Mouse (Mus musculus) myocyte (in vitro differentiated cells): ENCODE measurements around the gene Trak1. TPM values are rescaled to one million over a fixed set of nuclear protein-coding genes. Genes with fewer than 3 reads are reported as not detected.

ENCODE experiments used
- H3K27me3 ChIP-seq: one replicate; pipeline ENCODE4 v1.6.1; 2011; ENCODE audit not compliant: control insufficient read depth, insufficient read depth, insufficient read length
- H3K36me3 ChIP-seq: one replicate; pipeline ENCODE4 v1.6.1; 2011; ENCODE audit not compliant: control insufficient read depth, insufficient read depth
- H3K4me2 ChIP-seq: one replicate; pipeline ENCODE4 v1.6.1; 2011; ENCODE audit warnings: low read depth, control low read depth
- H3K4me3 ChIP-seq: one replicate; pipeline ENCODE4 v1.5.1; 2011; ENCODE audit warnings: mild to moderate bottlenecking, control low read depth, moderate library complexity
- H3K79me2 ChIP-seq: one replicate; pipeline ENCODE4 v1.6.1; 2011; ENCODE audit not compliant: control insufficient read depth, insufficient read depth
- H3ac ChIP-seq: one replicate; pipeline ENCODE4 v1.6.1; 2011; ENCODE audit not compliant: control insufficient read depth, insufficient read length
- CEBPB ChIP-seq: IDR thresholded peaks from 2 replicates; pipeline ENCODE4 v1.6.1; 2011; ENCODE audit warnings: mild to moderate bottlenecking, moderate library complexity; ENCODE audit not compliant: poor library complexity, insufficient read depth, severe bottlenecking
- E2F4 ChIP-seq: IDR thresholded peaks from one replicate; pipeline ENCODE4 v1.6.1; 2011; ENCODE audit warnings: mild to moderate bottlenecking, control low read depth, moderate library complexity; ENCODE audit not compliant: insufficient read depth
- MAX ChIP-seq: IDR thresholded peaks from one replicate; pipeline ENCODE4 v1.6.1; 2011; ENCODE audit warnings: low read depth, mild to moderate bottlenecking, control low read depth
- MYOD1 ChIP-seq, 3 experiments: IDR thresholded peaks; one replicate each; pipeline ENCODE4 v1.6.1; 2011; ENCODE audit warnings: control low read depth in 2 of 3, low read depth in 2 of 3, mild to moderate bottlenecking in 2 of 3, moderate library complexity in 1 of 3; ENCODE audit not compliant: insufficient read length in 2 of 3, control insufficient read depth in 1 of 3
- MYOG ChIP-seq, 3 experiments: IDR thresholded peaks; one replicate each; pipeline ENCODE4 v1.6.1; 2011; ENCODE audit warnings: control low read depth in 2 of 3, low read depth in 2 of 3, mild to moderate bottlenecking in 2 of 3; ENCODE audit not compliant: insufficient read length in 2 of 3, control insufficient read depth in 1 of 3, insufficient read depth in 1 of 3
- POLR2A ChIP-seq: IDR thresholded peaks from one replicate; pipeline ENCODE4 v1.6.1; 2011; ENCODE audit warnings: low read depth, mild to moderate bottlenecking, control low read depth, moderate library complexity; ENCODE audit not compliant: insufficient read length
- POLR2AphosphoS2 ChIP-seq: IDR thresholded peaks from one replicate; pipeline ENCODE4 v1.6.1; 2011; ENCODE audit warnings: low read depth, control low read depth; ENCODE audit not compliant: insufficient read length
- REST ChIP-seq: IDR thresholded peaks from one replicate; pipeline ENCODE4 v1.6.1; 2011; ENCODE audit warnings: mild to moderate bottlenecking, control low read depth, moderate library complexity; ENCODE audit not compliant: insufficient read depth, insufficient read length
- SRF ChIP-seq: IDR thresholded peaks from one replicate; pipeline ENCODE4 v1.6.1; 2011; ENCODE audit warnings: low read depth; ENCODE audit not compliant: control insufficient read depth, insufficient read length
- TCF12 ChIP-seq: IDR thresholded peaks from one replicate; pipeline ENCODE4 v1.6.1; 2011; ENCODE audit warnings: mild to moderate bottlenecking, control low read depth; ENCODE audit not compliant: poor library complexity, insufficient read depth, severe bottlenecking
- TCF3 ChIP-seq: IDR thresholded peaks from one replicate; pipeline ENCODE4 v1.6.1; 2011; ENCODE audit warnings: low read depth, control low read depth; ENCODE audit not compliant: insufficient read length
- USF1 ChIP-seq: IDR thresholded peaks from one replicate; pipeline ENCODE4 v1.6.1; 2011; ENCODE audit warnings: low read depth, mild to moderate bottlenecking, control low read depth, moderate library complexity
- polyA plus RNA-seq: library from polyadenylated mRNA; unstranded; fragments of >200 nt; fragmentation: generic; extraction: Trizol; gene quantifications from one replicate; pipeline ENCODE4 v1.2.1, GENCODE M21; 2012; ENCODE audit warnings: missing spikeins

Trak1 gene
- polyA plus RNA-seq, 1 experiment = 60.8 TPM

- peak overlapping the region; percentile 65 for H3K4me2 ChIP-seq
Observed at GRCm38 (mm10) chr9:121354792-121355390, 57.6 kb downstream of the Trak1 start.

GRCm38 (mm10) chr9:121355431-121356141, 58.3 kb downstream of the Trak1 start:
- Histone ChIP-seq H3K27me3 (no peaks in the 10 kb centered on the region), H3K4me3 (no peak overlapping the region), H3ac (no peak overlapping the region), H3K79me2 (peaks cover 78% of the 10 kb centered on the region), H3K4me2 (peak overlapping the region; percentile 65), H3K36me3 (no peaks in the 10 kb centered on the region)
- TF ChIP-seq USF1 (no peak), TCF3 (no peak), POLR2A (no peak), REST (no peak), MYOD1 (IDR thresholded peaks at IDR 0.05; ENCODE audit: control insufficient read depth in 1 of 3, insufficient read length in 2 of 3, low read depth in 2 of 3) (no peak), POLR2AphosphoS2 (no peak), MYOG (IDR thresholded peaks at IDR 0.05; ENCODE audit: control insufficient read depth in 1 of 3, insufficient read depth in 1 of 3, insufficient read length in 2 of 3, low read depth in 2 of 3) (no peak), MAX (no peak), TCF12 (no peak), E2F4 (no peak)

More at GRCm38 (mm10) chr9:121354792-121355390, 57.6 kb downstream of the Trak1 start:
- Histone ChIP-seq H3ac (no peak overlapping the region), H3K4me3 (no peak overlapping the region), H3K79me2 (peaks cover 84% of the 10 kb centered on the region), H3K27me3 (no peaks in the 10 kb centered on the region), H3K36me3 (no peaks in the 10 kb centered on the region)
- TF ChIP-seq POLR2AphosphoS2 (no peak), MAX (no peak), POLR2A (no peak), TCF12 (no peak), SRF (no peak), CEBPB (no peak), MYOD1 (IDR thresholded peaks at IDR 0.05; ENCODE audit: control insufficient read depth in 1 of 3, insufficient read length in 2 of 3, low read depth in 2 of 3) (no peak), E2F4 (no peak), USF1 (no peak), REST (no peak), MYOG (IDR thresholded peaks at IDR 0.05; ENCODE audit: control insufficient read depth in 1 of 3, insufficient read depth in 1 of 3, insufficient read length in 2 of 3, low read depth in 2 of 3) (no peak), TCF3 (no peak)

GRCm38 (mm10) chr9:121357102-121357501, 59.8 kb downstream of the Trak1 start:
- Histone ChIP-seq H3K4me2 (no peak overlapping the region), H3ac (no peak overlapping the region), H3K36me3 (no peaks in the 10 kb centered on the region), H3K27me3 (no peaks in the 10 kb centered on the region), H3K4me3 (no peak overlapping the region), H3K79me2 (peaks cover 71% of the 10 kb centered on the region)
- no peak for TF ChIP-seq MAX
- no peak for TF ChIP-seq CEBPB
- TF ChIP-seq MYOD1 (IDR thresholded peaks at IDR 0.05; ENCODE audit: control insufficient read depth in 1 of 3, insufficient read length in 2 of 3, low read depth in 2 of 3) = peak in 2 of 3 experiments; percentile 55 to 90
- no peak for TF ChIP-seq SRF
- TF ChIP-seq MYOG (IDR thresholded peaks at IDR 0.05; ENCODE audit: control insufficient read depth in 1 of 3, insufficient read depth in 1 of 3, insufficient read length in 2 of 3, low read depth in 2 of 3) = peak; percentile 68 to 97 (median 82)
- TF ChIP-seq E2F4 = no peak
- no peak for TF ChIP-seq TCF12

- H3K4me3 ChIP-seq = no peak overlapping the region
- H3K4me2 ChIP-seq = peak overlapping the region; percentile 35
- H3K27me3 ChIP-seq = no peaks in the 10 kb centered on the region
- H3K79me2 ChIP-seq = peaks cover 72% of the 10 kb centered on the region
- no peak overlapping the region for H3ac ChIP-seq
- TF ChIP-seq TCF3 (no peak), POLR2AphosphoS2 (no peak), POLR2A (no peak), USF1 (no peak), MYOD1 (IDR thresholded peaks at IDR 0.05; ENCODE audit: control insufficient read depth in 1 of 3, insufficient read length in 2 of 3, low read depth in 2 of 3) (no peak), CEBPB (no peak)
- H3K36me3 ChIP-seq = no peaks in the 10 kb centered on the region
Observed at GRCm38 (mm10) chr9:121357582-121358275, 60.4 kb downstream of the Trak1 start.
